Mouse (Mus musculus) gastrocnemius, postnatal 10 days (tissue): ENCODE results near the gene Tyro3. TPM values are rescaled to one million over a fixed set of nuclear protein-coding genes. Genes with fewer than 3 reads are reported as not detected.

Experiments
- DNase-seq: peaks from one replicate; pipeline ENCODE4 v3.0.0; 2021; ENCODE audit warnings: mixed read lengths
- long read RNA-seq, 2 experiments: library from polyadenylated mRNA; stranded (forward); transcript quantifications; one replicate each; pipeline ENCODE4 v2.0.0; 2021
- total RNA-seq, 2 experiments: library from RNA; stranded (reverse); gene quantifications; 2 replicates each; pipeline ENCODE4 v1.2.3; 2021

The Tyro3 gene
- total RNA-seq = 1 to 10 TPM; 3.6 to 5.1 TPM
- long read RNA-seq, experiment 1, transcript Tyro3-201 (19 exons, 3,989 nt) = major isoform, 10 of 15 reads
- long read RNA-seq, experiment 1, partial matches to known transcripts = 2 of 15 reads
- long read RNA-seq, experiment 1, other reads (novel, unspliced or antisense) = 3 of 15 reads
- long read RNA-seq, experiment 2, partial matches to known transcripts = 0 of 1 reads
- long read RNA-seq, experiment 2, other reads (novel, unspliced or antisense) = 0 of 1 reads

GRCm38 (mm10) chr2:119797279-119797783 lies at the start of gene Tyro3:
TSS of gene Tyro3 (plus strand) at chr2:119797733.
- no peak for DNase-seq

GRCm38 (mm10) chr2:119749260-119749659 lies 48.3 kb upstream of the Tyro3 start:
- DNase-seq = no peak

- DNase-seq = no peak
Observed at GRCm38 (mm10) chr2:119757601-119758100, 39.9 kb upstream of the Tyro3 start.

GRCm38 (mm10) chr2:119758101-119758843 lies 39.3 kb upstream of the Tyro3 start:
- DNase-seq = no peak

GRCm38 (mm10) chr2:119758844-119759835 lies 38.4 kb upstream of the Tyro3 start:
- DNase-seq = no peak

- DNase-seq = no peak
Observed at GRCm38 (mm10) chr2:119760251-119760650, 37.3 kb upstream of the Tyro3 start, which contains the start of gene Ltk. TSS of gene Ltk (minus strand) at chr2:119760431.

GRCm38 (mm10) chr2:119762276-119762675 lies 35.3 kb upstream of the Tyro3 start:
- no peak for DNase-seq

- no peak for DNase-seq
Observed at GRCm38 (mm10) chr2:119763924-119764323, 33.6 kb upstream of the Tyro3 start.

- no peak for DNase-seq
Observed at GRCm38 (mm10) chr2:119767246-119767645, 30.3 kb upstream of the Tyro3 start.

GRCm38 (mm10) chr2:119787206-119787883 lies 10.2 kb upstream of the Tyro3 start, which contains the start of gene Rpap1:
TSS of gene Rpap1 (minus strand) at chr2:119787537.
- peak; percentile 86 for DNase-seq

GRCm38 (mm10) chr2:119789996-119790395 lies 7.5 kb upstream of the Tyro3 start:
- no peak for DNase-seq

- DNase-seq = peak; percentile 69
Observed at GRCm38 (mm10) chr2:119798246-119798927, 854 bp downstream of the Tyro3 start.

- peak; percentile 58 for DNase-seq
Observed at GRCm38 (mm10) chr2:119799181-119799960, 1.8 kb downstream of the Tyro3 start.

- DNase-seq = peak; percentile 42
Observed at GRCm38 (mm10) chr2:119799961-119800550, 2.5 kb downstream of the Tyro3 start.

- DNase-seq = no peak
Observed at GRCm38 (mm10) chr2:119800876-119801846, 3.6 kb downstream of the Tyro3 start.

- peak; percentile 34 for DNase-seq
Observed at GRCm38 (mm10) chr2:119802767-119803617, 5.5 kb downstream of the Tyro3 start.

GRCm38 (mm10) chr2:119803618-119804274 lies 6.2 kb downstream of the Tyro3 start:
- no peak for DNase-seq
